Mouse (Mus musculus) ES-E14 (cell line): ENCODE measurements at regions not wholly inside any gene's neighbourhood (a gene's known extent, or its start where the extent isn't known, plus 50 kb on each side); places are given as distances from the start of the nearest gene placed in this dataset.

Experiments
- HCFC1 ChIP-seq: IDR thresholded peaks from 2 replicates; pipeline ENCODE4 v1.6.1; 2012; ENCODE audit warnings: low read length, inconsistent platforms, borderline replicate concordance; ENCODE audit not compliant: insufficient read depth
- ZC3H11A ChIP-seq: IDR thresholded peaks from 2 replicates; pipeline ENCODE4 v1.6.1; 2012; ENCODE audit warnings: low read depth, mild to moderate bottlenecking, inconsistent platforms, low read length, borderline replicate concordance
- ZNF384 ChIP-seq: IDR thresholded peaks from 2 replicates; pipeline ENCODE4 v1.6.1; 2012; ENCODE audit warnings: low read depth, low read length, inconsistent platforms

DNA sequence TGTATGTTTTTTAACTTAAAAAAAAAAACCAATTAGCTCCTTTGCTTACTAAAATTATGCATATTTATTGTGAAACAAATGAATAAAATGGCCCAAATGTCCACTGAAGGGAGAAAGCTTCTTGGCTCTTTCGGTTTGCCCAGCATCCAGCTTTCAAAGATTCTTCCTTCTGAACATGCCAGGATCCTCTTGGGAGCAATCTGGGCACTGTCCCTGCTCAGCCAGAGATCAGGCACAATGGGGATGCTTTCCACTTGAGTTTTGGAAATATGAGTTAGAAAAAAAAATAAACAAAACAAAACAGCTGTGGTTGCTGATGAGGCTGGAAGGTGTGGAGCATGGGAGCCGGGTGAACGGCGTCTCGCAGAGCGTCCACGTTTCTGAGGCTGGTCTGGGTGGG lies 180.3 kb upstream of the Foxn2 start:
- no peak for TF ChIP-seq ZC3H11A
- no peak for TF ChIP-seq ZNF384
- no peak for TF ChIP-seq HCFC1
